Mouse (Mus musculus): ENCODE data around the gene Dvl3.

Gene Dvl3

DNA sequence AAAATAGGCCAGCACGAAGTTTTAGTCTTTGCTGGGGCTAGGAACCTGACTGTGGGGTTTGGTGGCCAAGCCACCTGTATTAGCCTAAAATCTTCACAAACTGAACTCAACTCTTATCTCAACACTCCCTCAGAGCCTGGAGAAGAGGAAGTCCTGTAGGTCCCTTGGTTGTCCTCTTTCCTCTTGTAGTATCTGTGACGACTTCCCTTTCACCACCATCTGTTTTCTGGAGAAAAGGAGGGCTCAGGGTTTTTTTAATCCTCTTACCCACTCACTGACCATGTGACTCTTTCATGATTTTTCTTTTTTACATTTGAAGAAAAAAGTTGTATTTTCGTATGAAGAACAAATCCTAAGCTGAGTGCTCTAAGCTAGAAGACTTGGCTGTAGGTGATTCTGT, 22.9 kb downstream of the Dvl3 start:
- no peak for DNase-seq (ENCODE audit: low read depth in 1 of 2, low spot score in 2 of 2)

DNA sequence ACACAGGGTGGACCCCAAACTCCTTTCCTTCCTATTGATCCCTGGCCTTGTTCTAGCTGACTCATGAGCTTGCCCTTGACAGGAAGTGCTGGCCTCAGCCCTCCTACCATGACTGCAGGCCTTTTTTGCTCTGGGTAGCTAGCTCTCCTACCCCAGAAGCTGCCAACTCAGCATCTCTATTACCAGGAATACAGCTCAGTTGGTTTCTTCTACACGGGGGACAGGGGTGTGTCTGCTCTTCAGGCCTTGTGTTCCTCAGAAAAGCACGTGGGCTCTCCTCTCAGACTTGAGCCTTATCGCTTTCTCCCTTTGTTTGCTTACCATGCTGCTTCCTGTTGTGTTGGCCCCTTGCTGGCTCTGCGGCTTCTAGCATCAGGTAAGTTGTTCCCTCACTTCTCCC, 23.7 kb downstream of the Dvl3 start:
- DNase-seq (ENCODE audit: low read depth in 1 of 2, low spot score in 2 of 2) = no peak

DNA sequence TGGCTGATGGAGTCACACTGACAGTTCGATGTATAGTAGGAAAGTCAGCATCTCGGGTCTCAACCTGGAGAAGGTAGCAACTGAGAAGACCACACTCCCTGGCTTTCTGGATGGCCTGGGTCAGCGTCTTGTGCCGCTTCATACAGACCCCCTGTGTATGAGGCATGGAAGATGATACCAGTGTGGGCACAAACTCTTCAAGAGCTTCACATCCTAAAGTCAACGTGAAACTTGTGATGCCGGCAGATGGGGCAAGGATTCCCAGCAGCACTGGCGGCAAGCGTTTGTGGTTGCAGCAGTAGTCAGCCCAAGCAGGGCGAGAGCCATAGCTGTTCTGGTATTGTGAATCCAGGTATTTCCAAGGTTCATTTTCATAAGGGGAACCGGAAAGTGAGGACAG, 28.9 kb downstream of the Dvl3 start:
- DNase-seq (ENCODE audit: low read depth in 1 of 2, low spot score in 2 of 2) = no peak

DNA sequence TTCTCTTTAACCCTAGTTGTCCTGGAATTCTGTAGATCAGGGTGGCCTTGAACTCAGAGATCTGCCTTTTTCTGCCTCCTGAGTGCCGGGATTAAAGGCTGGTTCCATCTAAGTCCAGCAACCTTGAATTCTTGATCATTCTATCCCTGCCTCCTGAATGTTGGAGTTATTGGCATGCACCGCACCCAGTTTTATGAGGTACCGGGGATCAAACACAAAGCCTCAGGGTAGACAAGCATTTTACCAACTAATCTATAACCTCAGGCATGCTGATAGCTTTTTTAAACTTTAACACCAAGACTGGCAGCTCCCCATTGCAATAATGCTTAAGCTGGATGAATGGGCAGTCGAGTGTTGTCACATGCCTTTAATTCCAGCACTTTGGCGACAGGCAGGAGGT, 30.6 kb downstream of the Dvl3 start:
- no peak for DNase-seq (ENCODE audit: low read depth in 1 of 2, low spot score in 2 of 2)

DNA sequence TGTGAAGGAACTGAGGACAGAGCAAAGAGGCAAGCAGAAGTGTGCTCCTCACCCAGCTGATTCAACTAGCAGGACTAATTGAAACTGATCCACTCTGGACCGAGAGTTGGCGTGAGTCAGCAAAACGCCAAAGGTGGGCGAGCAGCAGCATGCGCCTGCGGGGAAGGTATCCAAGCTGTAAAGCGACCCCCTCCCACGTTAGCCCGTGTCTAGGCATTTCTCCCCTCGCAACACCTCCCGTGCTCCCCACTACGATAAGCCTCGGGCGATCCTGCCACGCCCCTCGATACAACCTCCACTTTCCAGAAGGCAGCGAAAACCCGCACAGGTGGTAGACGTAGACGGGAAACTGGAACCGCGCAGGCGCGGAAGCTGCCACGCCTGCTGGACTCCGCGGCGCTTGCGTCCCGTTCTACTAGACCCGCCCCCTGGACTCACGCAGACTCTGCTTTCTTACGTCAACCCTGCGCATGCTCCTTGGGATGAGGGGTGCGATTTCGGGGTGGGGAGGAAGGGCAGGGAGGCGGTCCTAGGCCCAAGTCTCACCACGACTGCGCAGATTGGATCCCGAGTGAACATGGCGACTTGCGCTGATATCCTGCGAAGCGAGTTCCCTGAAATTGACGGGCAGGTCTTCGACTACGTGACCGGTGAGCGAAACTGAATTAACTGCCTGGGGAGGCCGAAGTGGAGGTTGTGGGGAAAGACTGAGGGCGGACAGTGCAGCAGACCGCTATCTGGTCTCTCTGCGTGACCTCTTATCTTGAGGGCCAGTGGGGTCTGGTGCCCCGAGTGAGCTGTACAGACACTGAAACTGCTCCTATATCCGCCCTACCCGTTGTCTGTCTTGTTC, 31.5 kb downstream of the Dvl3 start, which contains the start of gene Abcf3:
TSS of gene Abcf3 (plus strand) at position 482 of the 853 bp plus-strand sequence.
- DNase-seq (ENCODE audit: low read depth in 1 of 2, low spot score in 2 of 2) = peak; percentile 97

DNA sequence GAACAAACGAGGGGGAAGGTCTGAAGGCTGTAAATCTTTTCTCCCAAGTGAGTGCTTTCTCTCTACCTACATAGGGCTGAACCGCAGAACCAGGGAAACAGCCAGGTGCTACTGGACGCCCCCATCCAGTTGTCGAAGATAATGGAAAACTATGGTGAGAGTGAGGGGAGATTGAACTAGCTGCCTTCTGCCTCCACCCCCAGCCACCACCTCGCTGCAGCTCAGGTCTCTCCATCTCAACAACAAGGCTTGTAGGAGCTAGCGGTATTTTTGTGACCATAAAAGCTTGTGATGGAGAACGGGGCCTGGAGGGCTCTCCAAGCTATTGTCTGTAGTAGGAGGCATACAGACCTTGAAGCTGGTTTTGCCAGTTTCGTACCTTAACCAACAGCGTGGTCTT, 32.4 kb downstream of the Dvl3 start:
- no peak for DNase-seq (ENCODE audit: low read depth in 1 of 2, low spot score in 2 of 2)

DNA sequence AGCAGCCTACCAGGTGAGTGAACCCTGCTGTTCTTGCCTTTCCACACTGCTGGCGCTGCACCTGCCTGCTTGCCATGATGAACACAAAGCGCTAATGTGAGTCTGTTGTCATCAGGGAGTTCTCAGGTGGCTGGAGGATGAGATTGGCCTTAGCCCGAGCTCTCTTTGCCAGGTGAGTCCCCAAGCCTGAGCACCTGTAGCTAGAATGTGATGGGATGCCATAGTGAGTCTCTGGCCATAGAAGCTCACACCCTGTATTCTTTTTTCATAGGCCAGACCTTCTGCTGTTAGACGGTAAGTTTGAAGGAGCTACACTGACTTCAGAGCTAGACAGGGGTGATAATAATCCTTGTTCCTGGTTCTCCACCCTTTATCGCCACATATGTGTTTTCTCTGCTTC, 34.9 kb downstream of the Dvl3 start:
- DNase-seq (ENCODE audit: low read depth in 1 of 2, low spot score in 2 of 2) = no peak

DNA sequence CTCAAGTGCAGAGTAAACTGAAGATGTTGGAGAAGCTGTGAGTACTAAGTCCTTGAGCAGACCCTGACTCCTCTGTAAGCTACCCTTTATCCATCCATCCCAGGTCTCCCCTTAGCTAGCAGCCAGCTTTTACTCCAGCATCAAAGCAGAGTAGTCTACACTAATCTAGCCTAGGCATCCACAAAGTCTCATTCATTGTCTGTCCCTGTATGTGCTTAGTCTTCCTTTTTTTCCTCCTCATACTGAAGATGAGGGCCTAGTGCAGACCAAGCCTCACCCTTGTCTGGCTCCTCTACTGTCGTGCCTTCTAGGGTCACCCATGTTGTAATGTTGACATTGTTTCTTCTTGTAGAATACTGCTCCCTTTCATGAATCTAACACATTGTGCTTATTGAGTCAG, 35.8 kb downstream of the Dvl3 start:
- no peak for DNase-seq (ENCODE audit: low read depth in 1 of 2, low spot score in 2 of 2)

DNA sequence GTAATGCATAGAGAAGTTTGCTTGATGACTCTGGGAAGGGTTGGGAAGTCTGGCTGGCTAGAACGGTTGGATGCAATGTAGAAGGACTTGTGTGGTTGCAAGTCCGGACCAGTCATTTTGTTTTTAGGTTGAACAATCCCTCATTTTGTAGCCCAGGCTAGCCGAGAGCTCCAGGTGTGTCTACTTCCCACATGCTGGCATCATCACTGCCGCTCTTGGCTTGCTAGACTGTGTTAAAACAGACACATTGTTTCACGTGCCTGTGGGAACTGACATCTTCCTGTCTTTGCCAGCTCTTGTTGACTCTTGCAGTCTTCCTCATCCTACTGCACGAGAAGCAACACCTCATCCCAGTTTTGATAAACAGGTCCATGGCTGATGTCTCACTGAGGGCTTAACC, 38.2 kb downstream of the Dvl3 start:
- no peak for DNase-seq (ENCODE audit: low read depth in 1 of 2, low spot score in 2 of 2)

DNA sequence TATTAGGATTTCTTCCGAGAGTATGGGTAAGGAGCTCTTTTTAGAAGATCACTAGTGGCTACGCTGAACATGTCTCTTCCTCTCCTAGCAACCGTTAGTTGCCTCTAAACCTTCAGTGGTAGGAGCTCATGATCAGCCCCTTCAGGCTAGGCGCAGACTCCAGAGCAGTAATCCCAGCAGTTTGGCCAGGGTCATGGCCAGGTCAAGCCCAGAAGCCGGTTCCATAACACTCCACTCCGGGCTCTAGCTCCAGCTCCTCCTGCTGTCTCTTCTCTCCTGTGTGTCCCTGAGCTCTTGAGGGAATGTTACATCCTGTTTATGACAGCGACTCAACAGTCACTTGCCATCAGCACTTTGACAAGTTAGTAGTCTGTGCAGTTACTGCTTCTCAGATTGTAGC, 40.6 kb downstream of the Dvl3 start:
- no peak for DNase-seq (ENCODE audit: low read depth in 1 of 2, low spot score in 2 of 2)

DNA sequence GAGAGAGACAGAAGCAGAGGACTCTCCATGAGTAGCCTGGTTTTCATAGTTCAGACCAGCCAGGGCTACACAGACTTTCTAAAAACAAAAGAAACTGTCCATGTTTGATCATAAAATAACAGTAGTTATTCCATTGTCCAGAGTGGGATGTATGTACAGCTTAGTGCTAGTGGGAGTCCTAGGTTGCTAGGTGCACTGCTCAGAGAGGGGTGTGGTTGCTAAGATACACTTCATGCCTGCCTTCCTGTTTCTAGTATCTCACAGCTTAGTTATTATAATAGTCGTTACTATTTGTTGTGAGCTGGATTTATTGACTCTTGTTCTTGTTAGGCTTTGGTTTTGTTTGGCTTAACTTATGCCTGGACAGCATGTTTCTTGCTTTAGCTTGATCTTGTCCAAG, 48.3 kb downstream of the Dvl3 start:
- no peak for DNase-seq (ENCODE audit: low read depth in 1 of 2, low spot score in 2 of 2)
